Mouse (Mus musculus): ENCODE results near the gene Dnmt3b.

DNA sequence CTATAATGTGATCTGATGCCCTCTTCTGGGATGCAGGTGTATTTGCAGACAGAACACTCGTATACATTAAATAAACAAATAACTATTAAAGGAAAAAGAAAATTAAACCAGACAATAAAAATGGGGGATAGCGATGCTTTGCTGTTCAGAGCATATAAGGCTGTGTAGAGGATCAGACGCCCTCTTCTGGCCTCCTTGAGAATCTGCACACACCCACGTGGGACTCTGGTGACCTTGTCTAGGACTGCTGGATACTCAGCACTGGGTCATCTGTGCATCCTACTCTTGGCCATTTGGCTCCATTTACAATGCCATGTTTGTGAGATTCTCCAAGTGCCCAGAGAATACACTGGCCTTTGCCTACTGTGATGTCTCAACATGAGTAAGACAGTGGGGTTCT lies 45.5 kb upstream of the Dnmt3b start:
- TF ChIP-seq GATA1 (IDR thresholded peaks at IDR 0.05; ENCODE audit: low read length): no peak
- no peak for TF ChIP-seq TAL1 (IDR thresholded peaks at IDR 0.05; ENCODE audit: low read length)

Measured in erythroblast, embryonic 14.5 days (primary cell).